Mouse (Mus musculus) heart, adult 2 months (tissue): ENCODE measurements around the gene Tbx1. TPM values are rescaled to one million over a fixed set of nuclear protein-coding genes. Genes with fewer than 3 reads are reported as not detected.

ENCODE experiments used
- DNase-seq, 2 experiments: peaks; one replicate each; pipeline ENCODE4 v3.0.0; 2021
- H3K27ac ChIP-seq: fragments of 200-600 bp; 2 replicates; pipeline ENCODE4 v1.8.1; 2022
- H3K27me3 ChIP-seq: fragments of 200-500 bp; 2 replicates; pipeline ENCODE4 v1.6.1; 2012; ENCODE audit warnings: mild to moderate bottlenecking, low read length, inconsistent platforms, mixed read lengths; ENCODE audit not compliant: control insufficient read depth, insufficient read depth
- H3K36me3 ChIP-seq: fragments of 200-500 bp; 2 replicates; pipeline ENCODE4 v1.6.1; 2012; ENCODE audit warnings: low read length, inconsistent platforms; ENCODE audit not compliant: control insufficient read depth, insufficient read depth
- H3K4me1 ChIP-seq: fragments of 200-500 bp; 2 replicates; pipeline ENCODE4 v1.6.1; 2011; ENCODE audit warnings: low read length; ENCODE audit not compliant: control insufficient read depth, insufficient read depth
- H3K4me3 ChIP-seq: fragments of 200-600 bp; 2 replicates; pipeline ENCODE4 v1.8.1; 2022
- H3K79me2 ChIP-seq: fragments of 200-500 bp; replicated peaks from 2 replicates; pipeline ENCODE4 v1.6.1; 2012; ENCODE audit warnings: mild to moderate bottlenecking, inconsistent platforms, low read length, moderate library complexity, mixed read lengths; ENCODE audit not compliant: control insufficient read depth, insufficient read depth
- H3K9ac ChIP-seq: fragments of 200-500 bp; 2 replicates; pipeline ENCODE4 v1.6.1; 2012; ENCODE audit warnings: low read depth, mild to moderate bottlenecking, control low read depth, inconsistent platforms, low read length, mixed read lengths
- CTCF ChIP-seq: fragments of 200-600 bp; IDR thresholded peaks from 2 replicates; pipeline ENCODE4 v1.8.1; 2022; ENCODE audit warnings: antibody characterized with exemption, mild to moderate bottlenecking, moderate library complexity
- EP300 ChIP-seq: fragments of 200-500 bp; IDR thresholded peaks from 2 replicates; pipeline ENCODE4 v1.6.1; 2011; ENCODE audit warnings: low read depth, low read length, control low read depth; ENCODE audit not compliant: insufficient read depth
- POLR2A ChIP-seq: fragments of 200-500 bp; IDR thresholded peaks from 2 replicates; pipeline ENCODE4 v1.6.1; 2011; ENCODE audit warnings: mild to moderate bottlenecking, low read depth, low read length, control low read depth; ENCODE audit not compliant: insufficient read depth
- WGBS: fragments of 180-500 bp; shearing (Covaris S2); methylation state at CpG from one replicate; pipeline ENCODE4 v1.1.7; 2018; 5-methylcytosine and 5-hydroxymethylcytosine counted together
- intact Hi-C: fragments of 180-260 bp; cut with DNase I; formaldehyde crosslinking; loops from one replicate; pipeline ENCODE4 v1.15.1; 2025
- long read RNA-seq: library from polyadenylated mRNA; stranded (forward); transcript quantifications from one replicate; pipeline ENCODE4 v2.0.0, GENCODE M21; 2021
- polyA plus RNA-seq: library from polyadenylated mRNA; depleted of rRNA; stranded (reverse); fragments of >200 nt; gene quantifications from 2 replicates; pipeline ENCODE4 v1.2.3, GENCODE M21; 2012; rRNA removed
- total RNA-seq, 2 experiments: library from RNA; stranded (reverse); gene quantifications; 2 replicates each; pipeline ENCODE4 v1.2.3; 2021

Tbx1 gene
- 1 to 10 TPM in 1 of 2 experiments, under 1 TPM in 1; 0.68 to 1.1 TPM for total RNA-seq
- polyA plus RNA-seq = 0.91 and 1.3 TPM in 2 replicates
- long read RNA-seq, partial matches to known transcripts = 1 of 1 reads
- long read RNA-seq, other reads (novel, unspliced or antisense) = 0 of 1 reads

- Histone ChIP-seq H3K27ac (no peak within 1 kb of the TSS), H3K4me3 (peak within 1 kb of the TSS; percentile 43), H3K79me2 (no peaks in the 10 kb centered on the region), H3K9ac (peak within 1 kb of the TSS; percentile 22; the same call in 1 of the 2 replicates), H3K27me3 (peaks cover 28% of the 10 kb centered on the region), H3K4me1 (no peaks in the 10 kb centered on the region; the same call in 1 of the 2 replicates), H3K36me3 (no peaks in the 10 kb centered on the region)
- 10% methylated on average over 48 of the region's 48 CpGs for WGBS
- DNase-seq = peak in 1 of 2 experiments; percentile 11
- intact Hi-C loops = no loop called here
- peak; percentile 59 for TF ChIP-seq CTCF
- no peak for TF ChIP-seq EP300
Observed at GRCm38 (mm10) chr16:18589804-18590790, at the start of gene Tbx1. Gene Tbx1 (minus strand): TSS chr16:18590671.

GRCm38 (mm10) chr16:18639382-18639929 lies 49.0 kb upstream of the Tbx1 start:
- Histone ChIP-seq H3K4me3 (no peak overlapping the region), H3K79me2 (no peaks in the 10 kb centered on the region), H3K27ac (no peak overlapping the region), H3K36me3 (no peaks in the 10 kb centered on the region), H3K9ac (no peak overlapping the region), H3K27me3 (no peaks in the 10 kb centered on the region), H3K4me1 (no peaks in the 10 kb centered on the region)
- 59% methylated on average over 1 of the region's 1 CpGs for WGBS
- DNase-seq = no peak
- no peak for TF ChIP-seq CTCF
- no peak for TF ChIP-seq POLR2A
- TF ChIP-seq EP300 = no peak
- intact Hi-C loops = no loop called here

- intact Hi-C loops = no loop called here
- H3K27me3 ChIP-seq = no peaks in the 10 kb centered on the region
- 49% methylated on average over 2 of the region's 2 CpGs for WGBS
- no peaks in the 10 kb centered on the region for H3K4me1 ChIP-seq
- no peaks in the 10 kb centered on the region for H3K79me2 ChIP-seq
- no peak overlapping the region for H3K9ac ChIP-seq
- DNase-seq = peak in 1 of 2 experiments; percentile 5
- no peaks in the 10 kb centered on the region for H3K36me3 ChIP-seq
- TF ChIP-seq POLR2A = no peak
- TF ChIP-seq EP300 = no peak
- TF ChIP-seq CTCF = no peak
- H3K27ac ChIP-seq = no peak overlapping the region
- H3K4me3 ChIP-seq = no peak overlapping the region
Observed at GRCm38 (mm10) chr16:18638396-18638795, 47.9 kb upstream of the Tbx1 start.

- DNase-seq = peak in 1 of 2 experiments; percentile 3
- H3K9ac ChIP-seq = no peak overlapping the region
- TF ChIP-seq POLR2A = no peak
- TF ChIP-seq EP300 = no peak
- TF ChIP-seq CTCF = no peak
- H3K36me3 ChIP-seq = no peaks in the 10 kb centered on the region
- 58% methylated on average over 3 of the region's 3 CpGs for WGBS
- no peak overlapping the region for H3K27ac ChIP-seq
- H3K4me1 ChIP-seq = no peaks in the 10 kb centered on the region
- H3K27me3 ChIP-seq = no peaks in the 10 kb centered on the region
- intact Hi-C loops = no loop called here
- no peak overlapping the region for H3K4me3 ChIP-seq
- H3K79me2 ChIP-seq = no peaks in the 10 kb centered on the region
Observed at GRCm38 (mm10) chr16:18636804-18637203, 46.3 kb upstream of the Tbx1 start.

GRCm38 (mm10) chr16:18636401-18636800 lies 45.9 kb upstream of the Tbx1 start:
- TF ChIP-seq POLR2A = no peak
- TF ChIP-seq EP300 = no peak
- no peak for TF ChIP-seq CTCF
- Histone ChIP-seq H3K9ac (no peak overlapping the region), H3K4me1 (no peaks in the 10 kb centered on the region), H3K79me2 (no peaks in the 10 kb centered on the region), H3K27ac (no peak overlapping the region), H3K4me3 (no peak overlapping the region), H3K36me3 (no peaks in the 10 kb centered on the region), H3K27me3 (no peaks in the 10 kb centered on the region)
- DNase-seq = peak in 1 of 2 experiments; percentile 2
- intact Hi-C loops = no loop called here
- WGBS = 76% methylated on average over 5 of the region's 5 CpGs
